Mouse (Mus musculus) liver, embryonic 16.5 days (tissue): ENCODE results near the gene Nckap5. TPM values are rescaled to one million over a fixed set of nuclear protein-coding genes. Genes with fewer than 3 reads are reported as not detected.

Experiments used
- ATAC-seq: fragments of 200-750 bp; cut with Nextera tagmentation; 2 replicates; pipeline ENCODE4 v1.8.0; 2017; ENCODE audit warnings: low read depth, mild to moderate bottlenecking, moderate number of reproducible peaks, moderate library complexity
- H3K27ac ChIP-seq: fragments of 300-500 bp; sonication (generic); 2 replicates; pipeline ENCODE4 v1.5.1; 2014; ENCODE audit warnings: mild to moderate bottlenecking, low read length
- H3K27me3 ChIP-seq: fragments of 300-500 bp; sonication (generic); 2 replicates; pipeline ENCODE4 v1.6.1; 2014; ENCODE audit warnings: low read depth, low read length, mixed read lengths; ENCODE audit not compliant: control insufficient read depth, insufficient read depth
- H3K36me3 ChIP-seq: fragments of 300-500 bp; sonication (generic); 2 replicates; pipeline ENCODE4 v1.6.1; 2014; ENCODE audit warnings: mild to moderate bottlenecking; ENCODE audit not compliant: control insufficient read depth, insufficient read depth
- H3K4me1 ChIP-seq: fragments of 300-500 bp; sonication (generic); 2 replicates; pipeline ENCODE4 v1.6.1; 2014; ENCODE audit warnings: low read depth, low read length, mixed read lengths; ENCODE audit not compliant: control insufficient read depth
- H3K4me2 ChIP-seq: fragments of 300-500 bp; sonication (generic); 2 replicates; pipeline ENCODE4 v1.6.1; 2014; ENCODE audit warnings: low read depth, low read length, mixed read lengths
- H3K4me3 ChIP-seq: fragments of 300-500 bp; sonication (generic); 2 replicates; pipeline ENCODE4 v1.5.1; 2014; ENCODE audit warnings: low read depth, mild to moderate bottlenecking, low read length
- H3K9ac ChIP-seq: fragments of 300-500 bp; sonication (generic); 2 replicates; pipeline ENCODE4 v1.6.1; 2014; ENCODE audit warnings: low read depth, low read length
- H3K9me3 ChIP-seq: fragments of 300-500 bp; sonication (generic); replicated peaks from 2 replicates; pipeline ENCODE4 v1.6.1; 2016; ENCODE audit warnings: low read length; ENCODE audit not compliant: control insufficient read depth
- WGBS: fragments of 180-500 bp; shearing (Covaris S2); extraction: QIAGEN DNeasy Blood & Tissue Kit; methylation state at CpG from one replicate; pipeline ENCODE4 v1.1.7; 2014; ENCODE audit not compliant: insufficient replicate concordance; 5-methylcytosine and 5-hydroxymethylcytosine counted together
- polyA plus RNA-seq: library from polyadenylated mRNA; unstranded; fragments of >200 nt; fragmentation: Nextera tagmentation; extraction: Ambion mirVana; gene quantifications from 2 replicates; pipeline ENCODE4 v1.2.1, GENCODE M21; 2015

Gene Nckap5
- polyA plus RNA-seq, 1 experiment from 2014 or later, result 1.9 TPM

GRCm38 (mm10) chr1:126334202-126334601 lies 496.4 kb downstream of the Nckap5 start:
- ATAC-seq, result peak; percentile 71
- 19% methylated on average over 4 of the region's 4 CpGs for WGBS
- Histone ChIP-seq H3K4me1 (no peaks in the 10 kb centered on the region), H3K9me3 (no peaks in the 10 kb centered on the region), H3K36me3 (no peaks in the 10 kb centered on the region), H3K9ac (no peak overlapping the region), H3K4me3 (no peak overlapping the region), H3K4me2 (no peak overlapping the region), H3K27ac (no peak overlapping the region), H3K27me3 (no peaks in the 10 kb centered on the region)

- Histone ChIP-seq H3K4me3 (no peak overlapping the region), H3K9ac (no peak overlapping the region)
- 82% methylated on average over 2 of the region's 2 CpGs for WGBS
These were observed 498.6 kb downstream of the Nckap5 start for GRCm38 (mm10) chr1:126332026-126332425.

DNA sequence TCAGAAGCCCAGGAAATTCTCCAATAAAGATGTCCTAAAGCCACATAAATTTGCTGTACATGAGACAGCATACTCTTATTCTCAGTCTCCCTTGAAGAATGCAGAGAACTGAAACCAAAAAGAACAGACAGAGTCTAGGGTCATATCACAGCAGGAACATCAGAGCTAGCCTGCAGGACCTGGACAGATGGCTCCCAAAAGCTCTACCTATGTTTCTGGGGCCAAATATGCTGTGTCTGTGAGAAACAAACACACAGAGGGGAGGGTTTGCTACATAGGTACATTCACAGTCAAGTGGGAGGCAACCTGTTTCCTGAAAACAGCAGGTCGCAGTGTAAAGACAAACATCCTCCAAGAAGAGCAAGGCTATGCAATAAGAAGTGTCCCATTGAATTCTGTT lies 509.9 kb downstream of the Nckap5 start:
- no peaks in the 10 kb centered on the region for H3K9me3 ChIP-seq
- no peak for ATAC-seq
- H3K4me2 ChIP-seq, result no peak overlapping the region
- H3K36me3 ChIP-seq, result no peaks in the 10 kb centered on the region
- no peak overlapping the region for H3K9ac ChIP-seq
- H3K4me3 ChIP-seq, result no peak overlapping the region
- no peak overlapping the region for H3K27ac ChIP-seq
- no peaks in the 10 kb centered on the region for H3K27me3 ChIP-seq
- H3K4me1 ChIP-seq, result no peaks in the 10 kb centered on the region; the same call in none of the 2 replicates
- WGBS, result 85% methylated on average over 1 of the region's 1 CpGs

More at GRCm38 (mm10) chr1:126332026-126332425, 498.6 kb downstream of the Nckap5 start:
- Histone ChIP-seq H3K27ac (no peak overlapping the region), H3K27me3 (no peaks in the 10 kb centered on the region), H3K4me2 (no peak overlapping the region), H3K9me3 (no peaks in the 10 kb centered on the region), H3K4me1 (no peaks in the 10 kb centered on the region), H3K36me3 (no peaks in the 10 kb centered on the region)
- ATAC-seq, result no peak

- H3K4me1 ChIP-seq, result no peaks in the 10 kb centered on the region; the same call in none of the 2 replicates
- H3K9me3 ChIP-seq, result no peaks in the 10 kb centered on the region
- peak overlapping the region; percentile 26; the same call in 1 of the 2 replicates for H3K4me2 ChIP-seq
- H3K4me3 ChIP-seq, result no peak overlapping the region
- H3K9ac ChIP-seq, result no peak overlapping the region
- ATAC-seq, result peak; percentile 88
- no peaks in the 10 kb centered on the region for H3K27me3 ChIP-seq
- peak overlapping the region; percentile 38; the same call in 1 of the 2 replicates for H3K27ac ChIP-seq
- no peaks in the 10 kb centered on the region for H3K36me3 ChIP-seq
- WGBS, result 30% methylated on average over 11 of the region's 11 CpGs
These were observed 512.6 kb downstream of the Nckap5 start for GRCm38 (mm10) chr1:126317874-126318607.

DNA sequence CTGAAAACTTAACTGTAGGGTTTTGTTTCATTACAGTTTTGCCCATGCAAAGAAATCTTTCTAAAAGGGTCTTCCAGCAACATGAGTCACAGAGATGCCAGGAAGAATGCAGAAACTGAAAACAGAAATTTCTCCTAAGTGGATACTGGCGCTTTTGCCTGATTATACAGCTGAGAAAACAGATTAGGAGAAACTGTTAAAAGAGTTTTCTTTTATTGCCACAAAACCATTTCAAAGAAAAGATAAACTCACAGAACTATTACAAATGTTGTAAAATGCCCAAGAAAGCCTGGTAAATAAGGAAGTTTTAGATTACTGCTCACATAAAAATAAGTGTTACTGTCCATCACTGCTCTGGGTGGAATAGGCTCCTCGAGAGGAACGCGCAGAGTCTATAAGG lies 513.3 kb downstream of the Nckap5 start:
- Histone ChIP-seq H3K4me3 (no peak overlapping the region), H3K9me3 (no peaks in the 10 kb centered on the region), H3K27me3 (no peaks in the 10 kb centered on the region), H3K36me3 (no peaks in the 10 kb centered on the region), H3K4me1 (no peaks in the 10 kb centered on the region; the same call in none of the 2 replicates), H3K4me2 (0 out of 2 replicates have a peak overlapping the region, but pooled peaks have one; percentile 26), H3K9ac (no peak overlapping the region), H3K27ac (no peak overlapping the region)
- WGBS, result 47% methylated on average over 4 of the region's 4 CpGs
- no peak for ATAC-seq

GRCm38 (mm10) chr1:126316866-126317265 lies 513.7 kb downstream of the Nckap5 start:
- H3K27ac ChIP-seq, result no peak overlapping the region
- H3K9ac ChIP-seq, result no peak overlapping the region
- no peak overlapping the region for H3K4me2 ChIP-seq

DNA sequence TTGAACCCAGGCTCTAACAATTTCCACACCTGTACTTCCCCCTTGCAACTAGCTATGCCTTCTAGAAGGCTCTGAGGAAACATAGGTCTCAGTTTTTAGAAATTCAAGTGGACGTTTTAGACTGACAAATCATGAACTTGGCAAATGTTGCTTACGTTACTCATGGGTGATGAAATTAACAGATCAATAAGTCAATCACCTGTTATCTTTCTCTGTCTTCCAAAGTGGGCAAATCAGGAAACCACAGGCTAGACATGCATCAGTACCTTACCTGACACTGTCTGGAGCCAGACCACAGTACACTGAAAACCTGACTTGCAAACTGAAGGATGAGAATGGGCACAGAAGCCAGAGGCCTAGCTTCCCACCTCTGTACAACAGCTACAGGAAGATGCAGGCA lies 529.5 kb downstream of the Nckap5 start:
- ATAC-seq, result no peak
- no peaks in the 10 kb centered on the region for H3K4me1 ChIP-seq

More at GRCm38 (mm10) chr1:126316866-126317265, 513.7 kb downstream of the Nckap5 start:
- Histone ChIP-seq H3K4me1 (no peaks in the 10 kb centered on the region; the same call in none of the 2 replicates), H3K9me3 (no peaks in the 10 kb centered on the region), H3K36me3 (no peaks in the 10 kb centered on the region), H3K4me3 (no peak overlapping the region), H3K27me3 (no peaks in the 10 kb centered on the region)
- no peak for ATAC-seq
- WGBS, result 53% methylated on average over 2 of the region's 2 CpGs

GRCm38 (mm10) chr1:126264931-126265330 lies 565.7 kb downstream of the Nckap5 start:
- Histone ChIP-seq H3K27ac (no peak overlapping the region), H3K9ac (no peak overlapping the region), H3K9me3 (no peaks in the 10 kb centered on the region), H3K27me3 (no peaks in the 10 kb centered on the region), H3K36me3 (no peaks in the 10 kb centered on the region), H3K4me2 (no peak overlapping the region), H3K4me1 (no peaks in the 10 kb centered on the region), H3K4me3 (no peak overlapping the region)
- ATAC-seq, result no peak
- WGBS, result 62% methylated on average over 5 of the region's 5 CpGs

More for the DNA sequence above, 529.5 kb downstream of the Nckap5 start:
- Histone ChIP-seq H3K4me2 (no peak overlapping the region), H3K27me3 (no peaks in the 10 kb centered on the region), H3K4me3 (no peak overlapping the region), H3K9me3 (no peaks in the 10 kb centered on the region), H3K27ac (no peak overlapping the region), H3K36me3 (no peaks in the 10 kb centered on the region), H3K9ac (no peak overlapping the region)
- WGBS, result 40% methylated on average over 2 of the region's 2 CpGs

DNA sequence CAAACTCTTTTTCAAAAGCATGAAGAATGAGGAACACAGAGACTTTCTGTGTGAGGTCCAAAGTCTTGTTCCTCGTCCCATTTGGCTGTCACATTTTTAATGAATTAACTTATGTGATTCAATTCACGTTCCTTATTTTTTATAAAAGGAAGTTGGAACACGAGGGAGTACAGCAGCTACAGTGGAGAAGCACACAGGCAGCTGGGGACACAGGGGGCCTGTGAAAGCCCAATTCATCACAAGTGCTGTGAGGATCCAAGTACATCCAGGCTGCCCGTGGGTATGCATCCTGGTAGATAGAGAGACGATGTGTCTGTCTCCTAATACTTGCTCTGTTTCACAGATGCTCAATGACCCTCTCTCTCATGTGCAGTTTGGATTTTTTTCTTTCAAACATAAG lies 576.2 kb downstream of the Nckap5 start:
- 47% methylated on average over 5 of the region's 5 CpGs for WGBS
- Histone ChIP-seq H3K4me3 (no peak overlapping the region), H3K36me3 (no peaks in the 10 kb centered on the region), H3K4me1 (no peaks in the 10 kb centered on the region), H3K27ac (no peak overlapping the region), H3K27me3 (no peaks in the 10 kb centered on the region), H3K9ac (no peak overlapping the region), H3K9me3 (no peaks in the 10 kb centered on the region), H3K4me2 (no peak overlapping the region)
- ATAC-seq, result no peak
